Mouse (Mus musculus): ENCODE results near the gene Syt16. TPM values are rescaled to one million over a fixed set of nuclear protein-coding genes. Genes with fewer than 3 reads are reported as not detected.
A peak's percentile ranks its signal among the peaks of the same experiment; 100 is the strongest.

The Syt16 gene
- polyA plus RNA-seq, 1 experiment from 2014 or later: 50.2 TPM

DNA sequence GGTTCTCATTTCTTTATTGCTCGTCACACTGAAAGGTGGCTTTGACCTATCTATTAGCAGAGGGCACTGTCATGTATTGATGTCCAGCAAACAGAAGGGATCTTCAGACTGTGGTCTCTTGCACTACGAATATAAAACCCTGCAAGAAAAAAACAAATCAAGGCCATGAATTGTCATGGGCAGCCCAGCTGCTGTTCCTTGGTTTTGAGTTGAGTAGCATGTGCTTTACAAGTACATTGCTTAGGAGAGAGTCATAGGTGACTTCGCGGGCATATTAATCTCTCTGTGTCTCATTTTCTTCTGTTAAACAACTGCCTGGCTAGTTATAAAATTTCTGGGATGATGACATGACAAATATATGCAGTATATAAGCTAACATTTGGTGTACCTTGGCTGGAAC, 192.4 kb downstream of the Syt16 start:
- no peaks in the 10 kb centered on the region for H3K4me1 ChIP-seq (replicated peaks)
- WGBS: 77% methylated on average over 4 of the region's 4 CpGs
- ATAC-seq (ENCODE audit: low read depth): no peak
- no peak overlapping the region for H3K9ac ChIP-seq
- no peak overlapping the region for H3K4me3 ChIP-seq
- no peak overlapping the region for H3K27ac ChIP-seq (replicated peaks)
- no peak overlapping the region for H3K4me2 ChIP-seq
- no peaks in the 10 kb centered on the region for H3K9me3 ChIP-seq
- no peaks in the 10 kb centered on the region for H3K27me3 ChIP-seq
- no peaks in the 10 kb centered on the region for H3K36me3 ChIP-seq

DNA sequence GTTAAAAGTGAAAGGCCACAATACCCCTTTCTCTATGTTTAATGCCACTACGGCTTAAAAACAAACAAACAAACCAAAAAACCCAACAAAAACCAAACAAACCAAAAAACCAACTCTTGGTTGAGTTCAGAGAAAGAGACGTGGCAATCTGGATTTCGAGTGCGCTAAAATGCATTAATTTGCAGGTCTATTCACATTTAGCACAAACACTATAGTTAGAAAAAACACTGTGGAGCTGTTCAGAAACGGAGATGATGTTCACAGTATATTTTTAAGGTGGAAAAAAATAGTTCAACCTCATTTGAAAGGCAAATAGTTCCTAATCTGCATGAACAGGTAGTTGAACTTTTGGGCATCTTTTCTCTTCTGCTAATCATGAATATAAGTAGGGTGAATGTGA, 192.8 kb downstream of the Syt16 start:
- H3K4me2 ChIP-seq: no peak overlapping the region
- H3K9ac ChIP-seq: no peak overlapping the region
- WGBS: 90% methylated on average over 5 of the region's 5 CpGs
- no peak overlapping the region for H3K27ac ChIP-seq (replicated peaks)
- H3K4me3 ChIP-seq: no peak overlapping the region
- no peaks in the 10 kb centered on the region for H3K9me3 ChIP-seq
- no peaks in the 10 kb centered on the region for H3K36me3 ChIP-seq
- H3K27me3 ChIP-seq: no peaks in the 10 kb centered on the region
- H3K4me1 ChIP-seq (replicated peaks): no peaks in the 10 kb centered on the region
- no peak for ATAC-seq (ENCODE audit: low read depth)

DNA sequence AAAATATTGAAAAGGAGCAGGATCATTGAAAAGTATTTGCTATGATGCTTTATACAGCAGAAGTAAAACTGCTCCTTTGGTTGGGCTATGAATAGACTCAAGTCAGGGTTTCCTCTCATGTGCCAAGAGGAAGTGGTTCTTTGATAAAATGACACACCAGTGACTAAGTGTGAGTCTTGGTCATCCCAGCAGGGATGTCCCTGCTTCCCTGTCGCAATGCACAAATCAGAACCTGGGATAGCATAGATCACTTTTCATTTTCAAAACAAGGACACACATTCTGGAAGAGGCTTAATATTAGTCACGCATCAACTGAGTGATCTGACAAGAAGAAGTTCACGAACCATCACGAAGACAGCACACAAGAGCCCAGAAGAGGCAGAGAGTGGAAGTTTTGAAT, 195.1 kb downstream of the Syt16 start:
- WGBS: 92% methylated on average over 4 of the region's 4 CpGs
- H3K27ac ChIP-seq (replicated peaks): no peak overlapping the region
- H3K36me3 ChIP-seq: no peaks in the 10 kb centered on the region
- H3K4me3 ChIP-seq: no peak overlapping the region
- no peaks in the 10 kb centered on the region for H3K27me3 ChIP-seq
- ATAC-seq (ENCODE audit: low read depth): no peak
- no peak overlapping the region for H3K9ac ChIP-seq
- no peak overlapping the region for H3K4me2 ChIP-seq
- H3K4me1 ChIP-seq (replicated peaks): no peaks in the 10 kb centered on the region
- H3K9me3 ChIP-seq: no peaks in the 10 kb centered on the region

DNA sequence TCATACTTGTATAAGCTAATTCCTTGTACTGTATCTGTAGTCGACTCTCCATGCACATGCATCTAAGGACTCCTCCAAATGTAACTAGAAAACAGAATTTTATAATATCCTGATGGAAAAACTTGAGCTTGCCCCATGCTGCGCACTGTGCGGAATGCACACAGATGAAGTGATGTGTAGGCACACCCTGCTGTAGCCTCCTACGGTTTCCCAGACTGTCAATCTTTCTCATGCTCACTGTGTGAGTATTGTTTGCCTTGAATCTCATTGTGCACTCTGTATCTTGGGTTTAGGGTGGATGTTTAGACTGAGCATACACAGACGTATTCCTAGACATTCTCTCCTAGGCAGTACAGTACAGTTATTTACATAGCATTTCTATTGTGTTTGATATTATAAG, 203.9 kb downstream of the Syt16 start:
- Histone ChIP-seq H3K4me3 (no peak overlapping the region), H3K4me1 (replicated peaks) (peaks cover 18% of the 10 kb centered on the region), H3K4me2 (no peak overlapping the region), H3K27ac (replicated peaks) (no peak overlapping the region), H3K36me3 (no peaks in the 10 kb centered on the region), H3K9ac (no peak overlapping the region), H3K27me3 (no peaks in the 10 kb centered on the region), H3K9me3 (no peaks in the 10 kb centered on the region)
- no peak for ATAC-seq (ENCODE audit: low read depth)
- 75% methylated on average over 5 of the region's 5 CpGs for WGBS

DNA sequence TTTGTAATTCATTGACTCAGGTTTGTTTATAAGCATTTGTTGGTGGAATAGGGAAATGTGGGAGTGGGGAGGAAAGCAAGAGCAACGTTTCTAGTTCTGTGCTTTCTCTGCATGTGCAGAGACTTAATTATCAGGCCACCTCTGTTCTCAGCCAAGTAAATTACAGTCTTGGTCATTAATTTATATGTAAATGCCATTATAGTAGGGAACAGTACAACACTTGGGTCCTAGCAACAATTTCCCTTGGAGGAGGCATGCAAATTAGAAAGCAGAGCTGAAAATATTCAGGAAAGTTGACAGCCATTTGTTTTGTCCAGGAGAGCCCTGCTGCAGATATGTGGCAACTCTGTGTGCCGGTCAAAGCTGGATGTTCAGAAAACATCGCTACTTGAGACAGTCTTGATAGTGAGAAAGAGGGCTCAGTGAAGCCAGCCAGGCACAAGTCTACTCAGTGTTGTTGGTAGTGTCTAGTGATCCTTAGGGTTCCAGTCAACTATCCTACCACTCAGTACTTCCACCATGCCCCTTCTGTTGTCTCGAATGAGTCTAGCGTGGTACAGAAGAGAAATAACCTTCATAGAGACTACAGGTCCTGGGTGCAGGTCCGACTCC, 205.1 kb downstream of the Syt16 start:
- peak overlapping the region; percentile 62; the same call in 1 of the 2 replicates for H3K27ac ChIP-seq (replicated peaks)

DNA sequence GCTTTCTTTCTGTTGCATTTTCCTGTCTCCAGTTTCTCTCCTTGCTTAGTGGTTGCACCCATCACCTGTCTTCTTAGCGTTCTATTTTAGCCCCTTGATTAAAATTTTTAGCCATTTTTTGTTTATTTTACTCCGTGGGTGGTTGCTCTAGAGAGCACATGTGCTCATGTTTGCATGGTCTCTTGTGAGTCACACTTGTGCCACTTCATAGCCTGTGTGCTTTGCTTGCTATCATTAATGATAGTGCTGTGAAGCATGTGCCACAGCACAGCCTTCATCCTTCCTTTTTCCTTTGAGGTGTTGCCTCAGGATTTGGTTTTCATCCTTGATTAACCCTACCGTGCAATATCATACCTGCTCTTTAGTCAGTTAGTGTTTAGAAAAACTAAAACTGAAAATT, 214.7 kb downstream of the Syt16 start:
- no peaks in the 10 kb centered on the region for H3K4me1 ChIP-seq (replicated peaks)
- H3K27ac ChIP-seq (replicated peaks): no peak overlapping the region
- no peak overlapping the region for H3K9ac ChIP-seq
- no peak for ATAC-seq (ENCODE audit: low read depth)
- H3K4me2 ChIP-seq: no peak overlapping the region
- no peak overlapping the region for H3K4me3 ChIP-seq
- 79% methylated on average over 3 of the region's 3 CpGs for WGBS
- no peaks in the 10 kb centered on the region for H3K27me3 ChIP-seq
- H3K9me3 ChIP-seq: no peaks in the 10 kb centered on the region
- no peaks in the 10 kb centered on the region for H3K36me3 ChIP-seq

More for the DNA sequence above, 205.1 kb downstream of the Syt16 start:
- Histone ChIP-seq H3K9me3 (no peaks in the 10 kb centered on the region), H3K27me3 (no peaks in the 10 kb centered on the region), H3K4me3 (no peak overlapping the region), H3K9ac (no peak overlapping the region), H3K4me2 (no peak overlapping the region), H3K36me3 (no peaks in the 10 kb centered on the region), H3K4me1 (replicated peaks) (peaks cover 18% of the 10 kb centered on the region)
- 66% methylated on average over 6 of the region's 6 CpGs for WGBS
- ATAC-seq (ENCODE audit: low read depth): peak; percentile 72

DNA sequence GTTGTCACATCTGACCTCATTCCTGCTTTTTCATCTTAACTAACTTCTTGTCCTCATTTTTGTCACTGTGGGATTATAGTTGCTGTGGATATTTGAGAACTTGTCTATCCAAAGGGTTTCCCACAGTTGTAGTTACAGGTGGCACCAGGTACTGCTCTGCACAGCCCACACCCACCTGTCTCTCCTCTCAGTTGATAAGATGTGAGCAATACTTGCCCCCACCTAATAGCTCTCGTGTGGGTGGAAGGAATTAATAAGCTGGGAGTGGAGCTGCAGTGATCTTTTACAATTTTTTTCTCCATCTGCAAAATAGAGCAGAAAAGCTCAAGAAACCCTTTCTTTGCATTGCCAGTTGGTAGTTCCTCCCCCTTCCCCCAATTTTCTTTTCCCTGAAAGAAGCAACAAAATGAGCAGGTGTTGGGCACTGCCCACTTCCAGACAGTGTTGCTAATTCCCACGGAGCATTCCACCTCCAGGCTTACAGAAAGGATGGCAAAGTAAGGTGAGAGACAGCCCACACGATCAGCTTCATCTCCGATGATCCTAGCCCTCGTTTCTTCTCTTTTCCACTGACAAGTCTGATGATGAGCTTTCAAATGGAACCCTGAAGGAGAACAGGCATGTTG, 218.8 kb downstream of the Syt16 start:
- H3K4me2 ChIP-seq: no peak overlapping the region
- no peaks in the 10 kb centered on the region for H3K27me3 ChIP-seq
- no peaks in the 10 kb centered on the region for H3K36me3 ChIP-seq
- H3K4me1 ChIP-seq (replicated peaks): no peaks in the 10 kb centered on the region
- no peak overlapping the region for H3K27ac ChIP-seq (replicated peaks)
- H3K4me3 ChIP-seq: no peak overlapping the region
- no peak overlapping the region for H3K9ac ChIP-seq
- WGBS: 74% methylated on average over 5 of the region's 5 CpGs
- H3K9me3 ChIP-seq: no peaks in the 10 kb centered on the region
- no peak for ATAC-seq (ENCODE audit: low read depth)

DNA sequence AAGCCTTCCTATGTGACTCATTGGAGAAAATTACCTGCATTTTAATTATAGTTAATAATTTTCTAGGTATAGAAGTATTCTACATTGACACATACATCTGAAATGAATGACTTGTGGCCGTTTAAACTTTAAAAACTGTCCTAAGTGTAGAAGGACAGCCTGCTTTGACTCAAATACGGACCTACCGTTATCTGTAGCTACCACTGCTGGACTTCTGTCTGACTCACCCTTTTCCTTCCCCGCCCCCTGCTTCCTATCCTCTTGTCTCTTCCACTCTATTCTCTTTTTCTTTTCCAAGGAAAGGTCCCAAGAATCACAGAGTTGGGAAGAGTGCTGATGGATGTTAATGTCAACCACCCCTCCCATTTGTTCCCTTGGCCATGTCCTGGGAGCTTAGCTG, 222.4 kb downstream of the Syt16 start:
- ATAC-seq (ENCODE audit: low read depth): no peak
- no peak overlapping the region for H3K4me3 ChIP-seq
- no peaks in the 10 kb centered on the region for H3K27me3 ChIP-seq
- no peak overlapping the region for H3K4me2 ChIP-seq
- no peaks in the 10 kb centered on the region for H3K4me1 ChIP-seq (replicated peaks)
- 85% methylated on average over 4 of the region's 4 CpGs for WGBS
- H3K9ac ChIP-seq: no peak overlapping the region
- H3K36me3 ChIP-seq: no peaks in the 10 kb centered on the region
- H3K9me3 ChIP-seq: no peaks in the 10 kb centered on the region
- H3K27ac ChIP-seq (replicated peaks): no peak overlapping the region

DNA sequence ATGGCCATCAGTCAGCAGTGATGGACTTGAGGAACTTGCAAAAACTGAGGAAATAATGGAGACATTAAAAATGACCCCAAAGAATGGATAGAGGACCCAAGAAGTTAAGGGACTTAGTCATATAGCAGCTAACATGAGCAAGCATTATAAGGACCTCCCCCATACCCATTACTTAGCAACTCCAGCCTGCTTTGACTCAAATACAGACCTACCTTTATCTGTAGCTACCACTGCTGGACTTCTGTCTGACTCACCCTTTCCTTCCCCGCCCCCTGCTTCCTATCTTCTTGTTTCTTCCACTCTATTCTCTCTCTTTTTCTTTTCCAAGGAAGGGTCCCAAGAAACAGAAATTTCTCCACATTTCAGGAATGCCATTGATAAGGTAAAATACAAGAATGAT, 223.2 kb downstream of the Syt16 start:
- 80% methylated on average over 1 of the region's 1 CpGs for WGBS
- no peak overlapping the region for H3K9ac ChIP-seq
- no peak overlapping the region for H3K27ac ChIP-seq (replicated peaks)
- H3K4me3 ChIP-seq: no peak overlapping the region
- H3K9me3 ChIP-seq: no peaks in the 10 kb centered on the region
- H3K36me3 ChIP-seq: no peaks in the 10 kb centered on the region
- no peak overlapping the region for H3K4me2 ChIP-seq
- no peaks in the 10 kb centered on the region for H3K27me3 ChIP-seq
- H3K4me1 ChIP-seq (replicated peaks): no peaks in the 10 kb centered on the region
- no peak for ATAC-seq (ENCODE audit: low read depth)

DNA sequence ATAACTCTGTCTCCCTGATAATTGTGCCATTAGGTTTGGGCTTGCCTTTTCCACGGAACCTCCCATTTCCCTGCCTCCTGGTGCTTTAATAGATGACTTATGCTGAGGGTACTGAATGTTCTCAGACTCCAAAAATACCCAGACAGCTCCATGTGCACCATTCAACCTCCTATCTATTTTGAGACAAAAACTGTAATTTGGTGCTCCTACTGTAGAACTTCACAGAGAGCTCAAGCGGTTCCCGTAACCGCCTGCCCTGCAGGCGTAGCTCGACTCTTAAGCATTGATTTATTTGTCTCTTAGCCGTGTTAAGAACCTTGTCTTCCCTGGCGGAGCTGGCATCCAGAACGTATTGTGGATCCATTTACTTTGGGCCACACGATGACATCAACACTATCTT, 233.3 kb downstream of the Syt16 start:
- Histone ChIP-seq H3K4me1 (replicated peaks) (0 out of 2 replicates have a peak, but pooled peaks cover 2% of the 10 kb centered on the region), H3K4me2 (no peak overlapping the region), H3K27ac (replicated peaks) (no peak overlapping the region), H3K27me3 (no peaks in the 10 kb centered on the region), H3K4me3 (no peak overlapping the region), H3K9ac (no peak overlapping the region), H3K36me3 (no peaks in the 10 kb centered on the region), H3K9me3 (no peaks in the 10 kb centered on the region)
- ATAC-seq (ENCODE audit: low read depth): no peak
- WGBS: 61% methylated on average over 10 of the region's 10 CpGs

DNA sequence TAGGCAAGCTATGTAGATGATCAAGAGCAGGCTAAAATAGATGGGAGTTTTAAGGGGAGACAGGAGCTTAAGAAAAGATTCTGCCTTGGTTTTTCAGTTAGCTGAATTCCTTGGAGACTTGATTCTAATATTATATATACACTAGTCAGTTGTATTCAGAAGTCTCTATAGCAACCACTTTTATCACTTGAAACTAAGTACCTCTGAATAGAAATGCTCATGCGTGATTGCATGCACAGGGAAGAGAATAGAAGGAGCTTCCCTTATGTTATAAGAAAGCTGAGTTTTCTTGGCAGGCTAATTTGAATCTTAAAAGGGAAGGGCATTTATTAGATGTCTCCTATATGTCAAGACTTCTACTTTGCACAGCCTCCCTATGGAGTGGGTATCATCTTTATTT, 235.4 kb downstream of the Syt16 start:
- Histone ChIP-seq H3K9ac (no peak overlapping the region), H3K4me3 (no peak overlapping the region), H3K27me3 (no peaks in the 10 kb centered on the region), H3K4me2 (no peak overlapping the region), H3K9me3 (no peaks in the 10 kb centered on the region), H3K27ac (replicated peaks) (no peak overlapping the region), H3K36me3 (no peaks in the 10 kb centered on the region), H3K4me1 (replicated peaks) (0 out of 2 replicates have a peak, but pooled peaks cover 2% of the 10 kb centered on the region)
- no peak for ATAC-seq (ENCODE audit: low read depth)
- 52% methylated on average over 1 of the region's 1 CpGs for WGBS

DNA sequence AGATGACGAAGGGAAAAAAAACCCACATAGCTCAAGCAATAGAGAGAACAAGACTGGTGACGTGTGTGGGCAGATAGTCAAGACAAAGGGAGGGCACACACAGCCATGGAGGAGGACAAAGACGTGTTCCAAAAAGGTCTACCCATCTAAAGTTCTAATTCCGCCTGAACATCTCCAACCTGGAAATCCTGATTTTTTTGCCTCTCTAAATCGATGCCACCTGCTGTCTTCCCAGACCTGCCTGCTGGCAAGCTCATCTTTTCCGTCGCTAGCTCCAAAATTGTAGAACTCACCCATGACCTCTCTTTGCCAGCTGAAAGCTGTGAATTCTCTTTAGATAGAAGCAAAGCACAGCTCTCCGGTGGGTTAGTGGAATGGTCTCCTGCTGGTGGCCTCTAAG, 238.7 kb downstream of the Syt16 start:
- WGBS: 90% methylated on average over 8 of the region's 8 CpGs
- Histone ChIP-seq H3K4me2 (no peak overlapping the region), H3K9me3 (no peaks in the 10 kb centered on the region), H3K4me3 (no peak overlapping the region), H3K27me3 (no peaks in the 10 kb centered on the region), H3K36me3 (no peaks in the 10 kb centered on the region), H3K9ac (no peak overlapping the region), H3K4me1 (replicated peaks) (no peaks in the 10 kb centered on the region), H3K27ac (replicated peaks) (no peak overlapping the region)
- ATAC-seq (ENCODE audit: low read depth): no peak

DNA sequence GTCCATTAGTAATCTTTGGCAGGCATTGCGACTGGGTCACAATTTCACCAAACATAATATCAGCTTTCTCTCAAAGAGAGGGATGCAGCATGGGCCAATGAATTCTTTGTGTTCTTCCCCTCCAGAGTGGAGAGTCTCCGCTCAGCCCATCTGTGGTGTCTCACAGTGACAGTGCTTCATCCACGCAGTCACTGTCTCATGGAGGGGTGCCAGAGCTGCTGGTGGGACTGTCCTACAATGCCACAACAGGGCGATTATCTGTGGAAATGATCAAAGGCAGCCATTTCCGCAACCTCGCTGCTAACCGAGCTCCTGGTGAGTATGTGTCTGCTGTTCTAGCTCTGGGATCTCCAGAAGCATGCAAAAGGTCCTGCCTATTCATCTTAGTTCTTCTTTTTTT, 240.6 kb downstream of the Syt16 start:
- H3K4me1 ChIP-seq (replicated peaks): no peaks in the 10 kb centered on the region
- no peaks in the 10 kb centered on the region for H3K9me3 ChIP-seq
- H3K9ac ChIP-seq: no peak overlapping the region
- H3K4me3 ChIP-seq: no peak overlapping the region
- no peaks in the 10 kb centered on the region for H3K36me3 ChIP-seq
- no peak overlapping the region for H3K27ac ChIP-seq (replicated peaks)
- H3K4me2 ChIP-seq: no peak overlapping the region
- no peak for ATAC-seq (ENCODE audit: low read depth)
- H3K27me3 ChIP-seq: no peaks in the 10 kb centered on the region
- WGBS: 74% methylated on average over 7 of the region's 7 CpGs

Measured in neural tube, embryonic 13.5 days (tissue).